Mouse (Mus musculus): ENCODE results near the gene Mrpl20. TPM values are rescaled to one million over a fixed set of nuclear protein-coding genes. Genes with fewer than 3 reads are reported as not detected.

The Mrpl20 gene
- polyA plus RNA-seq, 1 experiment from 2014 or later, result 60.1 TPM

- WGBS (ENCODE audit: missing documents), result 88% methylated on average over 24 of the region's 24 CpGs
- H3K79me2 ChIP-seq (ENCODE audit: inconsistent target), result no peaks in the 10 kb centered on the region
- no peak overlapping the region for H3K4me3 ChIP-seq (ENCODE audit: inconsistent target)
- H3K27ac ChIP-seq, result no peak overlapping the region
- no peaks in the 10 kb centered on the region for H3K36me3 ChIP-seq (ENCODE audit: inconsistent target)
These were observed 11.3 kb upstream of the Mrpl20 start for GRCm38 (mm10) chr4:155791240-155791933.

GRCm38 (mm10) chr4:155793730-155794129 lies 8.9 kb upstream of the Mrpl20 start:
- Histone ChIP-seq H3K79me2 (ENCODE audit: inconsistent target) (no peaks in the 10 kb centered on the region), H3K27ac (no peak overlapping the region), H3K36me3 (ENCODE audit: inconsistent target) (no peaks in the 10 kb centered on the region), H3K4me3 (ENCODE audit: inconsistent target) (no peak overlapping the region)
- WGBS (ENCODE audit: missing documents), result 91% methylated on average over 2 of the region's 2 CpGs

DNA sequence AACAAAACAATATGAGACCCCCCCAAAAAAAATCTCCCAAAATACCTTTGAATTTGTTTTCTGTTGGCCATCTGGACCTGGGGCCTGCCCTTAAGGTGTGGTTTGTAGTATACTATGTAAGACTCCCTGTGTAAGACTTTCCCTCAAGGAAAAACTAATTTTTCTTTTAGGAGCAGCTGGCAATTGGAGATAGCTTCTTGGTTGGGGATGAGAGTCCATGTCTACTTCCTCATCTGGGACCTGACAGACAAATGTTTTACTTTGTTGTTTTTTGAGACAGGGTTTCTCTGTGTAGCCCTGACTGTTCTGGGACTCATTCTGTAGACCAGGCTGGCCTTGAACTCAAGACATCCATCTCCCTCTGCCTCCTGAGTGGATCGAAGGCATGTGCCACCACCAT lies 603 bp upstream of the Mrpl20 start:
- peaks cover 4% of the 10 kb centered on the region; the same call in 1 of the 2 replicates for H3K36me3 ChIP-seq (ENCODE audit: inconsistent target)
- H3K27ac ChIP-seq, result no peak overlapping the region
- H3K79me2 ChIP-seq (ENCODE audit: inconsistent target), result peaks cover 35% of the 10 kb centered on the region
- WGBS (ENCODE audit: missing documents), result no CpG with 5 or more reads among the region's 1 CpGs
- no peak overlapping the region for H3K4me3 ChIP-seq (ENCODE audit: inconsistent target)

DNA sequence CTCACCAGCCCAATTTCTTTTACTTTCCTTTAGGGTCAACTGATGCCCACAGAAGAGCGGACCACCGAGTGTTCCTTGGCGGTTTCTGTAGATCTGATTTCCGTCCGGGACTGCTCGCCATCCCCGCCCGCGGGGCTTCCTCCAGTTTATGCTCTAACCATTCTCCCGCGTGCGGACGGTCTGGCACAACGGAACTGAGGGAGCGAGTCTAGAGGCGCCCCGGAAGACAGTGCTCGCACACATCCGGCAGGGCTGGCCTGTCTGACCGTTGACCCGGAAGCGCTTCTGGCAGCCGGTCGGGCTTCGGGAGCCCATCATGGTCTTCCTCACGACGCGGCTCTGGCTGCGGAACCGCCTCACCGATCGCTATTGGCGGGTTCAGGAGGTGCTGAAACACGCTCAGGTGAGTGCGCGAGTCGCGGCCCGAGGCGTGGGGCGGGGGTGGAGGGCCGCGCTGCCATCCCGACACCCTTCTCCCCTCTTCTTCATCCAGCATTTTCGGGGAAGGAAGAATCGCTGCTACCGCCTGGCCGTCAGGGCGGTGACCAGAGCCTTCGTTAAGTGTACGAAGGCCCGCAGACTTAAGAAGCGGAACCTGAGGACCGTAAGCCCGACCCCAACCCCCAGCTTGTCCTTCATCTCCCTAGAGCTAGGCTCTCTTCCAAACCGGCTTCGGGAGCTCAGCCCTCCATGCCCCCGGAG lies 813 bp downstream of the Mrpl20 start:
- under 1% methylated on average over 51 of the region's 58 CpGs for WGBS (ENCODE audit: missing documents)
- Histone ChIP-seq H3K27ac (peak overlapping the region; percentile 45; the same call in 1 of the 2 replicates), H3K79me2 (ENCODE audit: inconsistent target) (peaks cover 45% of the 10 kb centered on the region), H3K4me3 (ENCODE audit: inconsistent target) (peak overlapping the region; percentile 96), H3K36me3 (ENCODE audit: inconsistent target) (peaks cover 18% of the 10 kb centered on the region)

GRCm38 (mm10) chr4:155807841-155808240 lies 5.2 kb downstream of the Mrpl20 start:
- 94% methylated on average over 3 of the region's 3 CpGs for WGBS (ENCODE audit: missing documents)
- H3K79me2 ChIP-seq (ENCODE audit: inconsistent target), result peaks cover 50% of the 10 kb centered on the region
- H3K36me3 ChIP-seq (ENCODE audit: inconsistent target), result peaks cover 36% of the 10 kb centered on the region
- no peak overlapping the region for H3K4me3 ChIP-seq (ENCODE audit: inconsistent target)
- H3K27ac ChIP-seq, result no peak overlapping the region

DNA sequence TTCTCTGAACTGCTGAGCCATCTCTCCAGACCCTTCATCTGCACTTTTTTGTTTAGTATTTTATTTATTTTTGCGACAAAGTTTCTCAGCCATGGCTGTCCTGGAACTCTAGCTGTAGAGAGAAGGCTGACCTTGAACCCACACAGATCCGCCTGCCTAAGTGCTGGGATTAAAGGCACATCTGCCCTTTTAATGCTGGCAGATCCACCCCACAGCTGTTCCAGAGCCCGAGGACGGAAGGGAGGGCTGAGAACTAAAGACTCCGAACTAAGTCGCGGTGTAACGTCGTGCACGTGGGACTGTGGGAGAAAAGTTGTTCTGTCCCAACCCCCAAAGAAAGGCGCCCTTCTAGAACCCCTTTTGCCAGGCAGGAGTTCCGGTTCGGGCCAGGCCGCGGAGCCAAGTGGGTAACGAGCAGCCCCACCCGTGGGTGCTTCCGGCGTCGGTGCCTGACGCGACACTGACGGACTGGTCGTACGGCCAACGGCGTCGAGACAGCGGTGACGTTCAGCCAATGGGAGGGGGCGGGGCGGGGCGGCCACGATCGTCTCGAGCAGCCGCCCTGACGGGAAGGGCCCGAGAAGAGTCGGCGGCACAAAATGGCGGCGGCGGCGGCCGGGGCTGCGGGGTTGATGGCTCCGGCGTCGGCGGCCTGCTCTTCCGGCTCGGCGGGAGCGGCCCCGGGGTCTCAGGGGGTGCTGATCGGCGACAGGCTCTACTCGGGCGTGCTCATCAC lies 9.4 kb downstream of the Mrpl20 start, which contains the start of gene Ccnl2:
TSS of gene Ccnl2 (plus strand) at position 561 of the 736 bp plus-strand sequence.
- Histone ChIP-seq H3K79me2 (ENCODE audit: inconsistent target) (peaks cover 58% of the 10 kb centered on the region), H3K36me3 (ENCODE audit: inconsistent target) (peaks cover 59% of the 10 kb centered on the region), H3K4me3 (ENCODE audit: inconsistent target) (peak within 1 kb of the TSS; percentile 93), H3K27ac (peak within 1 kb of the TSS; percentile 73)
- WGBS (ENCODE audit: missing documents), result 2% methylated on average over 42 of the region's 60 CpGs

GRCm38 (mm10) chr4:155812665-155813181 lies 10.0 kb downstream of the Mrpl20 start:
- H3K36me3 ChIP-seq (ENCODE audit: inconsistent target), result peaks cover 59% of the 10 kb centered on the region

GRCm38 (mm10) chr4:155817533-155817932 lies 14.9 kb downstream of the Mrpl20 start:
- H3K27ac ChIP-seq, result no peak overlapping the region
- H3K79me2 ChIP-seq (ENCODE audit: inconsistent target), result peaks cover 100% of the 10 kb centered on the region
- peaks cover 80% of the 10 kb centered on the region for H3K36me3 ChIP-seq (ENCODE audit: inconsistent target)
- H3K4me3 ChIP-seq (ENCODE audit: inconsistent target), result no peak overlapping the region
- WGBS (ENCODE audit: missing documents), result 94% methylated on average over 4 of the region's 4 CpGs

More at GRCm38 (mm10) chr4:155812665-155813181, 10.0 kb downstream of the Mrpl20 start:
- WGBS (ENCODE audit: missing documents), result under 1% methylated on average over 44 of the region's 49 CpGs
- Histone ChIP-seq H3K4me3 (ENCODE audit: inconsistent target) (peak overlapping the region; percentile 93), H3K27ac (peak overlapping the region; percentile 59), H3K79me2 (ENCODE audit: inconsistent target) (peaks cover 58% of the 10 kb centered on the region)

- H3K79me2 ChIP-seq (ENCODE audit: inconsistent target), result peaks cover 93% of the 10 kb centered on the region
- peaks cover 92% of the 10 kb centered on the region for H3K36me3 ChIP-seq (ENCODE audit: inconsistent target)
- H3K27ac ChIP-seq, result no peak overlapping the region
- whole genome bisulfite sequencing (ENCODE audit: missing documents), result 93% methylated on average over 6 of the region's 7 CpGs
- H3K4me3 ChIP-seq (ENCODE audit: inconsistent target), result no peak overlapping the region
These were observed 18.3 kb downstream of the Mrpl20 start for GRCm38 (mm10) chr4:155821025-155821424.

DNA sequence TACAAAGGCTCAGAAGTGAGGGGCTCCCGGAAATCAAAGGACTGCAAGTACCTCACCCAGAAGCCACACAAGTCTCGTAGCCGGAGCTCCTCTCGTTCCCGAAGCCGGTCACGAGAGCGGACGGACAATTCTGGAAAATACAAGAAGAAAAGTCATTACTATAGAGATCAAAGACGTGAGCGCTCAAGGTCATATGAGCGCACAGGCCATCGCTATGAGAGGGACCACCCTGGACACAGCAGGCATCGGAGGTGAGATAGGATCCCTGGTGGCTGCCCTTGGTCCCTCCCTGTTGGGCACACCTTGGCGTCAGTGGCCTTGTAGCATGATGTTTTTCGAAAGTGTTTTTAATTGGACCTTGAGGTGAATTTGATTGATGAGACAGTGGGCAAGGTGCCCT lies 20.8 kb downstream of the Mrpl20 start:
- WGBS (ENCODE audit: missing documents), result 97% methylated on average over 16 of the region's 16 CpGs
- H3K27ac ChIP-seq, result no peak overlapping the region
- peaks cover 83% of the 10 kb centered on the region for H3K36me3 ChIP-seq (ENCODE audit: inconsistent target)
- H3K4me3 ChIP-seq (ENCODE audit: inconsistent target), result no peak overlapping the region
- peaks cover 69% of the 10 kb centered on the region for H3K79me2 ChIP-seq (ENCODE audit: inconsistent target)

GRCm38 (mm10) chr4:155829866-155830265 lies 27.2 kb downstream of the Mrpl20 start:
- 93% methylated on average over 4 of the region's 4 CpGs for WGBS (ENCODE audit: missing documents)
- Histone ChIP-seq H3K79me2 (ENCODE audit: inconsistent target) (peaks cover 24% of the 10 kb centered on the region), H3K27ac (no peak overlapping the region), H3K4me3 (ENCODE audit: inconsistent target) (no peak overlapping the region), H3K36me3 (ENCODE audit: inconsistent target) (peaks cover 20% of the 10 kb centered on the region)

DNA sequence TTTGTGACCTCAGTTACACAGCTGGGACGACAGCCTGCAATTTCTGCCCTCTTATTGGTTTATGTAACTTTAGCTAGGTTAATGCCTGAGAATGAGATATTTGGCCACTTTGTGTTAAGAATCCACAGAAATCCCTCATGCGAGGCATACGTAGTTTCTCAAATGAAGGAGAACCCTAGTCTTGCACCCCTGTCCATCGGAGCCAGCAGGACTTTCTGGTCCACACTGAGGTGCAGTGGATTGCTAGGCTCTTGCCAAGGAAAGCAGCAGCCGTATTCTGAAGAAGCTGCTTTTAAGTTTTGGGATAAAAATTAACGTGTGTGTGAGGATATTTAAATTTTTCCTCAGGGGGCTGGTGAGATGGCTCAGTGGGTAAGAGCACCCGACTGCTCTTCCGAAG lies 27.9 kb downstream of the Mrpl20 start:
- peak overlapping the region; percentile 81 for H3K27ac ChIP-seq
- 63% methylated on average over 6 of the region's 8 CpGs for WGBS (ENCODE audit: missing documents)
- peaks cover 13% of the 10 kb centered on the region; the same call in 1 of the 2 replicates for H3K36me3 ChIP-seq (ENCODE audit: inconsistent target)
- peaks cover 19% of the 10 kb centered on the region for H3K79me2 ChIP-seq (ENCODE audit: inconsistent target)
- peak overlapping the region; percentile 81; the same call in 1 of the 2 replicates for H3K4me3 ChIP-seq (ENCODE audit: inconsistent target)

- H3K79me2 ChIP-seq (ENCODE audit: inconsistent target), result peaks cover 19% of the 10 kb centered on the region
- WGBS (ENCODE audit: missing documents), result under 1% methylated on average over 48 of the region's 49 CpGs
- H3K27ac ChIP-seq, result peak within 1 kb of the TSS; percentile 81
- peak within 1 kb of the TSS; percentile 81 for H3K4me3 ChIP-seq (ENCODE audit: inconsistent target)
- peaks cover 13% of the 10 kb centered on the region; the same call in 1 of the 2 replicates for H3K36me3 ChIP-seq (ENCODE audit: inconsistent target)
These were observed 28.6 kb downstream of the Mrpl20 start, which contains the start of gene Aurkaip1 for GRCm38 (mm10) chr4:155831205-155831766. Gene Aurkaip1, plus strand, starts transcription at chr4:155831272.

- WGBS (ENCODE audit: missing documents), result 1% methylated on average over 25 of the region's 25 CpGs
- Histone ChIP-seq H3K4me3 (ENCODE audit: inconsistent target) (peak overlapping the region; percentile 81), H3K36me3 (ENCODE audit: inconsistent target) (peaks cover 9% of the 10 kb centered on the region; the same call in 1 of the 2 replicates)
These were observed 29.2 kb downstream of the Mrpl20 start for GRCm38 (mm10) chr4:155831831-155832230.

More at GRCm38 (mm10) chr4:155831831-155832230, 29.2 kb downstream of the Mrpl20 start:
- peak overlapping the region; percentile 81 for H3K27ac ChIP-seq
- peaks cover 19% of the 10 kb centered on the region for H3K79me2 ChIP-seq (ENCODE audit: inconsistent target)
